Mouse (Mus musculus) layer of hippocampus, postnatal 10 days (tissue): Measurements from ENCODE around the gene Atg7. TPM values are rescaled to one million over a fixed set of nuclear protein-coding genes. Genes with fewer than 3 reads are reported as not detected.

Experiments
- DNase-seq, 2 experiments: peaks; one replicate each; pipeline ENCODE4 v3.0.0; 2021; ENCODE audit warnings: low spot score in 2 of 2
- total RNA-seq, 2 experiments: library from RNA; stranded (reverse); gene quantifications; 2 replicates each; pipeline ENCODE4 v1.2.3; 2021

Atg7 gene
- total RNA-seq, 2 experiments from 2014 or later: 23.7 to 28.4 TPM

GRCm38 (mm10) chr6:114733156-114733555 lies 90.3 kb downstream of the Atg7 start:
- no peak for DNase-seq

GRCm38 (mm10) chr6:114733681-114734080 lies 90.8 kb downstream of the Atg7 start:
- DNase-seq: no peak

GRCm38 (mm10) chr6:114735054-114735453 lies 92.2 kb downstream of the Atg7 start:
- DNase-seq: no peak

GRCm38 (mm10) chr6:114736355-114736754 lies 93.5 kb downstream of the Atg7 start:
- no peak for DNase-seq

- DNase-seq: no peak
These were observed 94.3 kb downstream of the Atg7 start for GRCm38 (mm10) chr6:114737181-114737580.

GRCm38 (mm10) chr6:114737931-114738759 lies 95.2 kb downstream of the Atg7 start:
- DNase-seq: no peak

GRCm38 (mm10) chr6:114738760-114739112 lies 95.8 kb downstream of the Atg7 start:
- DNase-seq: no peak

- DNase-seq: no peak
These were observed 99.5 kb downstream of the Atg7 start for GRCm38 (mm10) chr6:114742209-114743003.

GRCm38 (mm10) chr6:114743126-114743525 lies 100.2 kb downstream of the Atg7 start:
- no peak for DNase-seq

GRCm38 (mm10) chr6:114743845-114744244 lies 100.9 kb downstream of the Atg7 start:
- DNase-seq: no peak

- DNase-seq: no peak
These were observed 103.6 kb downstream of the Atg7 start for GRCm38 (mm10) chr6:114746439-114746974.

- no peak for DNase-seq
These were observed 105.5 kb downstream of the Atg7 start for GRCm38 (mm10) chr6:114748419-114748818.

- no peak for DNase-seq
These were observed 106.0 kb downstream of the Atg7 start for GRCm38 (mm10) chr6:114748882-114749281.

- DNase-seq: no peak
These were observed 115.9 kb downstream of the Atg7 start for GRCm38 (mm10) chr6:114758795-114759194.

- no peak for DNase-seq
These were observed 123.4 kb downstream of the Atg7 start for GRCm38 (mm10) chr6:114766314-114766713.

- no peak for DNase-seq
These were observed 124.8 kb downstream of the Atg7 start for GRCm38 (mm10) chr6:114767710-114768109.

- no peak for DNase-seq
These were observed 127.4 kb downstream of the Atg7 start for GRCm38 (mm10) chr6:114770337-114770736.

GRCm38 (mm10) chr6:114771502-114771901 lies 128.6 kb downstream of the Atg7 start:
- no peak for DNase-seq

GRCm38 (mm10) chr6:114775210-114775609 lies 132.3 kb downstream of the Atg7 start:
- DNase-seq: no peak

- DNase-seq: no peak
These were observed 135.0 kb downstream of the Atg7 start for GRCm38 (mm10) chr6:114777872-114778271.

GRCm38 (mm10) chr6:114778650-114779049 lies 135.8 kb downstream of the Atg7 start:
- no peak for DNase-seq

GRCm38 (mm10) chr6:114780583-114780982 lies 137.7 kb downstream of the Atg7 start:
- DNase-seq: no peak
